17 mouse cellular contexts compared by ENCODE assay signal in the genomic region with DNA sequence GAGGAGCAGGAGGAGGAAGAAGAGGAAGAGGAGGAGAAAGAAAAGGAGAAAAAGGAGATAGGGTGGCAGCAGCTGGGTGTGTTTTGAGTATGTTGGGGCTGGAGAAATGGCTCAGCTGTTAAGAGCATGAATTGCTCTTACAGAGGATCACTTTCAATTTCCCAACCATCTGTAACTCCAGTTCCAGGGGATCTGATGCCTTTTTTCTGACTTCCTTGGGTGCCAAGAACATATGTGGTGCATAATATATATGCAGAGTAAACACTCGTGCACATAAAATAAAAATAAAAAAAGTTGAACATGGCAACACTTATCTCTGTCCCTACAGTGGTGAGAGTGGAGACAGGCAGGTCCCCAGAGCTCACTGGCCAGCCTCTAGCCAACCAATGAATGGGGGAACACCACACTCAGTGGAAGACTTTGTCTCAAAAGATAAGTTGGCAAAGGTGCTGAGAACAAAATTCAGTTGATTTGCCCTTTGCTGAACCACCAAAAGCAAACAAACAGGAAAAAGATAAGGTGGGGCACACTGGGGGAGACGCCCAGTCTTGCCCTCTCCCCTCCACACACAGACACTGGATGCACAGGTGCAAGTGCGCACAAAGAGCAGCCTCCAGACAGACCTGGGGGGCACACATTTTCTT. TPM values are rescaled to one million over a fixed set of nuclear protein-coding genes. Genes with fewer than 3 reads are reported as not detected.
A peak's percentile ranks its signal among the peaks of the same experiment; 100 is the strongest.
DNase-seq lines count a peak whose midpoint lies in the region; ATAC-seq and TF ChIP-seq lines count a peak whose summit lies in the region.
"Had no signal": no experiment of that assay in that cellular context is flagged by ENCODE, and none has a peak within 500 bp of the region (broad histone marks: within the 10 kb centered on the region; RNA-seq: fewer than 3 reads in every experiment).

No protein-coding gene starts in this region.

- in situ Hi-C loops in CH12.LX (cut with MboI; ENCODE audit: low pct_ligation_motif_present, low pct_unique_long_range_greater_than_20kb, low sequenced_read_pairs): no loop called here

- peaks cover 22% of the 10 kb centered on the region for H3K79me2 ChIP-seq in CH12.LX (replicated peaks; ENCODE audit: control insufficient read depth, extremely low read depth, insufficient read depth, poor library complexity, severe bottlenecking)

- no peak for TF ChIP-seq EP300 in CH12.LX (IDR thresholded peaks at IDR 0.05; ENCODE audit: low read length)

- peak; percentile 60 for ATAC-seq in liver, embryonic 12.5 days
- no peak for ATAC-seq in granulocyte monocyte progenitor cell, adult 5-6 weeks (replicated peaks; ENCODE audit: poor library complexity, severe bottlenecking)
- ATAC-seq: inflammation-experienced regulatory T-cells, adult 6 months; midbrain, embryonic 16.5 days had no signal

- intact Hi-C loops in heart, postnatal 10 days (cut with DNase I): no loop called here
- intact Hi-C loops in left cerebral cortex, postnatal 14 days (cut with DNase I): no loop called here

- no peak overlapping the region for H3K4me3 ChIP-seq in CH12.LX (replicated peaks in 1 of 3; ENCODE audit: low read depth in 2 of 3, low read length in 2 of 3, poor library complexity in 1 of 3)
- H3K4me3 ChIP-seq in bone marrow, adult 2 months (replicated peaks; ENCODE audit: control insufficient read depth, low read depth, low read length): no peak overlapping the region
- H3K4me3 ChIP-seq in liver, embryonic 12.5 days: peak overlapping the region; percentile 12
- H3K4me3 ChIP-seq in small intestine, adult 2 months (ENCODE audit: low read depth, low read length): no peak overlapping the region; the same call in 1 of the 2 replicates
- H3K4me3 ChIP-seq: heart, embryonic 13.5 days; hindbrain, embryonic 10.5 days; layer of hippocampus, adult 2 months had no signal

- peaks cover 11 to 15% of the 10 kb centered on the region in 2 experiments for H3K36me3 ChIP-seq in CH12.LX (replicated peaks in 1 of 2; ENCODE audit: control insufficient read depth in 1 of 2, insufficient read depth in 1 of 2, low read length in 1 of 2)
- peaks cover 13% of the 10 kb centered on the region for H3K36me3 ChIP-seq in liver, embryonic 12.5 days
- H3K36me3 ChIP-seq in small intestine, adult 2 months (ENCODE audit: control insufficient read depth, insufficient read depth, low read length): peaks cover 8% of the 10 kb centered on the region

- no peak for TF ChIP-seq RAD21 in CH12.LX (IDR thresholded peaks at IDR 0.05; ENCODE audit: low read depth, low read length)

- 51% methylated on average over 3 of the region's 3 CpGs for WGBS in bone marrow, adult 2 months
- WGBS in liver, embryonic 12.5 days (ENCODE audit: insufficient replicate concordance): 11% methylated on average over 3 of the region's 3 CpGs
- 21% methylated on average over 3 of the region's 3 CpGs for WGBS in small intestine, adult 2 months

- H3K27me3 ChIP-seq in CH12.LX (replicated peaks): no peaks in the 10 kb centered on the region
- no peaks in the 10 kb centered on the region for H3K27me3 ChIP-seq in liver, embryonic 12.5 days (replicated peaks)
- H3K27me3 ChIP-seq in small intestine, adult 2 months (ENCODE audit: control insufficient read depth, insufficient read depth, low read length): no peaks in the 10 kb centered on the region
- H3K27me3 ChIP-seq: heart, embryonic 13.5 days had no signal

- peaks cover 3 to 23% of the 10 kb centered on the region in 2 experiments for H3K4me1 ChIP-seq in CH12.LX (ENCODE audit: control insufficient read depth in 1 of 2, insufficient read depth in 2 of 2)
- H3K4me1 ChIP-seq in bone marrow, adult 2 months (ENCODE audit: control insufficient read depth, insufficient read depth, low read length): no peaks in the 10 kb centered on the region; the same call in 1 of the 2 replicates
- peaks cover 59% of the 10 kb centered on the region for H3K4me1 ChIP-seq in liver, embryonic 12.5 days
- peaks cover 4% of the 10 kb centered on the region for H3K4me1 ChIP-seq in small intestine, adult 2 months (ENCODE audit: control insufficient read depth, insufficient read depth, insufficient read length, low read length)

- TF ChIP-seq POLR2A in CH12.LX (IDR thresholded peaks at IDR 0.05; ENCODE audit: low read depth, low read length): no peak
- no peak for TF ChIP-seq POLR2A in bone marrow, adult 2 months (IDR thresholded peaks at IDR 0.05; ENCODE audit: borderline replicate concordance, control insufficient read depth, low read depth, low read length)
- no peak for TF ChIP-seq POLR2A in small intestine, adult 2 months (IDR thresholded peaks at IDR 0.05; ENCODE audit: low read depth, low read length)

- TF ChIP-seq CTCF in CH12.LX (conservative IDR thresholded peaks at IDR 0.05 in 1 of 2, IDR thresholded peaks at IDR 0.05 in 1 of 2; ENCODE audit: low read depth in 2 of 2, low read length in 2 of 2): no peak
- TF ChIP-seq CTCF in bone marrow, adult 2 months (IDR thresholded peaks at IDR 0.05; ENCODE audit: control insufficient read depth, insufficient read depth, low read length): no peak
- TF ChIP-seq CTCF in small intestine, adult 2 months (IDR thresholded peaks at IDR 0.05; ENCODE audit: extremely low read depth, insufficient read length, insufficient replicate concordance, low read depth, low read length): no peak

- dilution Hi-C loops in CH12.LX (cut with MboI; ENCODE audit: extremely low pct_ligation_motif_present, extremely low pct_unique_long_range_greater_than_20kb, low sequenced_read_pairs): no loop called here

- H3K9me3 ChIP-seq in CH12.LX (replicated peaks; ENCODE audit: low read length): no peaks in the 10 kb centered on the region
- H3K9me3 ChIP-seq in liver, embryonic 12.5 days (replicated peaks): no peaks in the 10 kb centered on the region
- H3K9me3 ChIP-seq: heart, embryonic 13.5 days; hindbrain, embryonic 10.5 days had no signal

- no peak overlapping the region; the same call in 1 of the 2 replicates for H3K4me2 ChIP-seq in CH12.LX (ENCODE audit: insufficient read depth, low read depth, poor library complexity, severe bottlenecking)
- peak overlapping the region; percentile 56 for H3K4me2 ChIP-seq in liver, embryonic 12.5 days
- H3K4me2 ChIP-seq: heart, embryonic 13.5 days had no signal

- DNase-seq in CH12.LX (ENCODE audit: extremely low read depth): no peak
- DNase-seq in heart, postnatal 10 days: no peak
- DNase-seq in left cerebral cortex, postnatal 14 days (ENCODE audit: low spot score in 2 of 2): no peak
- DNase-seq: adrenal gland, postnatal 10 days; cerebellum, postnatal 14 days; right cerebral cortex, postnatal 14 days had no signal

- no peak overlapping the region for H3K27ac ChIP-seq in CH12.LX (ENCODE audit: insufficient read depth, low read depth)
- peak overlapping the region; percentile 45; the same call in 1 of the 2 replicates for H3K27ac ChIP-seq in bone marrow, adult 2 months (ENCODE audit: control insufficient read depth, insufficient read depth, low read depth, low read length, poor library complexity)
- H3K27ac ChIP-seq in liver, embryonic 12.5 days: peak overlapping the region; percentile 96
- H3K27ac ChIP-seq in small intestine, adult 2 months (ENCODE audit: insufficient read depth, low read depth, low read length): peak overlapping the region; percentile 94
- H3K27ac ChIP-seq: heart, embryonic 13.5 days; hindbrain, embryonic 10.5 days; kidney, postnatal 0 days; layer of hippocampus, adult 2 months; macrophage had no signal

- peak overlapping the region; percentile 21; the same call in 1 of the 2 replicates for H3K9ac ChIP-seq in CH12.LX (ENCODE audit: insufficient read depth, low read depth)
- H3K9ac ChIP-seq in liver, embryonic 12.5 days: peak overlapping the region; percentile 43
- H3K9ac ChIP-seq: heart, embryonic 13.5 days had no signal

RNA-seq across cellular contexts. Expression of a gene that starts 2.7 kb away (rescaled TPM):
- 893 and 1,222 TPM in 2 replicates for total RNA-seq in CH12.LX (2012; rRNA removed)
- total RNA-seq in CH12.LX (2014; rRNA removed): 1,100 and 1,160 TPM in 2 replicates
- polyA plus RNA-seq in CH12.LX (2012; ENCODE audit: insufficient read length, low read depth): 2,181 and 2,430 TPM in 2 replicates
- polyA plus RNA-seq in bone marrow, adult 2 months (2011; ENCODE audit: insufficient read depth, insufficient read length, low replicate concordance, missing spikeins): 188 and 198 TPM in 2 replicates
- polyA plus RNA-seq in liver, embryonic 12.5 days (2016; fragmentation: Nextera tagmentation; extraction: Ambion mirVana): 503 and 514 TPM in 2 replicates
- polyA plus RNA-seq in small intestine, adult 2 months (2012; rRNA removed): 276 and 428 TPM in 2 replicates
- 100 to 1,000 TPM; 237 to 257 TPM for total RNA-seq in heart, postnatal 10 days (2021)
- total RNA-seq in granulocyte monocyte progenitor cell, adult 5-6 weeks (2014; fragmentation: Nextera tagmentation): 512 and 539 TPM in 2 replicates
- total RNA-seq in granulocyte monocyte progenitor cell, adult 5-6 weeks (2017): 838 and 956 TPM in 2 replicates
- 100 to 1,000 TPM; 131 to 144 TPM for total RNA-seq in left cerebral cortex, postnatal 14 days (2021)

RNA-seq across cellular contexts. Expression of a gene that starts 10.1 kb away (rescaled TPM):
- 489 and 641 TPM in 2 replicates for total RNA-seq in CH12.LX (2012; rRNA removed)
- 649 and 722 TPM in 2 replicates for total RNA-seq in CH12.LX (2014; rRNA removed)
- polyA plus RNA-seq in CH12.LX (2012; ENCODE audit: insufficient read length, low read depth): 847 and 914 TPM in 2 replicates
- 58.3 and 118 TPM in 2 replicates for polyA plus RNA-seq in bone marrow, adult 2 months (2011; ENCODE audit: insufficient read depth, insufficient read length, low replicate concordance, missing spikeins)
- 217 and 228 TPM in 2 replicates for polyA plus RNA-seq in liver, embryonic 12.5 days (2016; fragmentation: Nextera tagmentation; extraction: Ambion mirVana)
- polyA plus RNA-seq in small intestine, adult 2 months (2012; rRNA removed): 33.8 and 45.0 TPM in 2 replicates
- total RNA-seq in heart, postnatal 10 days (2021): 10 to 100 TPM; 30.5 to 30.9 TPM
- 194 and 203 TPM in 2 replicates for total RNA-seq in granulocyte monocyte progenitor cell, adult 5-6 weeks (2014; fragmentation: Nextera tagmentation)
- 141 and 169 TPM in 2 replicates for total RNA-seq in granulocyte monocyte progenitor cell, adult 5-6 weeks (2017)
- 10 to 100 TPM; 46.5 to 49.4 TPM for total RNA-seq in left cerebral cortex, postnatal 14 days (2021)

RNA-seq across cellular contexts. Expression of a gene that starts 24.8 kb away (rescaled TPM):
- total RNA-seq in CH12.LX (2012; rRNA removed) (30.9 and 40.5 TPM in 2 replicates), CH12.LX (2014; rRNA removed) (19.4 and 25.2 TPM in 2 replicates)
- polyA plus RNA-seq in CH12.LX (2012; ENCODE audit: insufficient read length, low read depth): 39.6 and 44.0 TPM in 2 replicates
- 7.7 and 10.8 TPM in 2 replicates for polyA plus RNA-seq in bone marrow, adult 2 months (2011; ENCODE audit: insufficient read depth, insufficient read length, low replicate concordance, missing spikeins)
- polyA plus RNA-seq in liver, embryonic 12.5 days (2016; fragmentation: Nextera tagmentation; extraction: Ambion mirVana): 20.1 and 22.2 TPM in 2 replicates
- polyA plus RNA-seq in small intestine, adult 2 months (2012; rRNA removed): 14.9 and 18.7 TPM in 2 replicates
- total RNA-seq in heart, postnatal 10 days (2021): 10 to 100 TPM; 10.5 to 12.1 TPM
- 25.1 and 25.2 TPM in 2 replicates for total RNA-seq in granulocyte monocyte progenitor cell, adult 5-6 weeks (2014; fragmentation: Nextera tagmentation)
- total RNA-seq in granulocyte monocyte progenitor cell, adult 5-6 weeks (2017): 11.0 and 13.4 TPM in 2 replicates
- total RNA-seq in left cerebral cortex, postnatal 14 days (2021): 1 to 10 TPM; 5.8 to 6.4 TPM

RNA-seq across cellular contexts. Expression of a gene that starts 26.3 kb away (rescaled TPM):
- total RNA-seq in CH12.LX (2012; rRNA removed): 46.6 and 46.7 TPM in 2 replicates
- total RNA-seq in CH12.LX (2014; rRNA removed): 39.0 and 41.1 TPM in 2 replicates
- 59.5 and 60.2 TPM in 2 replicates for polyA plus RNA-seq in CH12.LX (2012; ENCODE audit: insufficient read length, low read depth)
- polyA plus RNA-seq in bone marrow, adult 2 months (2011; ENCODE audit: insufficient read depth, insufficient read length, low replicate concordance, missing spikeins): 14.8 and 19.3 TPM in 2 replicates
- polyA plus RNA-seq in liver, embryonic 12.5 days (2016; fragmentation: Nextera tagmentation; extraction: Ambion mirVana): 30.4 and 34.4 TPM in 2 replicates
- 36.0 and 45.9 TPM in 2 replicates for polyA plus RNA-seq in small intestine, adult 2 months (2012; rRNA removed)
- total RNA-seq in heart, postnatal 10 days (2021): 10 to 100 TPM; 24.1 to 25.4 TPM
- 17.9 and 19.2 TPM in 2 replicates for total RNA-seq in granulocyte monocyte progenitor cell, adult 5-6 weeks (2014; fragmentation: Nextera tagmentation)
- 12.8 and 14.1 TPM in 2 replicates for total RNA-seq in granulocyte monocyte progenitor cell, adult 5-6 weeks (2017)
- 10 to 100 TPM; 52.3 to 54.6 TPM for total RNA-seq in left cerebral cortex, postnatal 14 days (2021)

RNA-seq across cellular contexts. Expression of a gene that starts 41.3 kb away (rescaled TPM):
- total RNA-seq in CH12.LX (2012; rRNA removed) (19.7 and 21.2 TPM in 2 replicates), CH12.LX (2014; rRNA removed) (17.8 and 19.1 TPM in 2 replicates)
- 22.1 and 25.4 TPM in 2 replicates for polyA plus RNA-seq in CH12.LX (2012; ENCODE audit: insufficient read length, low read depth)
- 2.7 and 5.7 TPM in 2 replicates for polyA plus RNA-seq in bone marrow, adult 2 months (2011; ENCODE audit: insufficient read depth, insufficient read length, low replicate concordance, missing spikeins)
- polyA plus RNA-seq in liver, embryonic 12.5 days (2016; fragmentation: Nextera tagmentation; extraction: Ambion mirVana): 4.9 and 5.3 TPM in 2 replicates
- polyA plus RNA-seq in small intestine, adult 2 months (2012; rRNA removed): 2.5 and 5.0 TPM in 2 replicates
- 10 to 100 TPM; 35.0 to 40.5 TPM for total RNA-seq in heart, postnatal 10 days (2021)
- total RNA-seq in granulocyte monocyte progenitor cell, adult 5-6 weeks (2014; fragmentation: Nextera tagmentation): 1.4 TPM in 1 of 2 replicates, not detected in the other
- 1.5 and 2.6 TPM in 2 replicates for total RNA-seq in granulocyte monocyte progenitor cell, adult 5-6 weeks (2017)
- total RNA-seq in left cerebral cortex, postnatal 14 days (2021): 10 to 100 TPM in 1 of 2 experiments, 1 to 10 TPM in 1; 9.1 to 11.0 TPM
